Mouse (Mus musculus): ENCODE measurements around the gene Usp4. TPM values are rescaled to one million over a fixed set of nuclear protein-coding genes. Genes with fewer than 3 reads are reported as not detected.

Usp4 gene
- total and polyA plus RNA-seq, 3 experiments, result 85.4 to 128 TPM; not detected in 1

- TF ChIP-seq JUND (IDR thresholded peaks at IDR 0.05; ENCODE audit: low read depth, low read length) (no peak), CHD1 (IDR thresholded peaks at IDR 0.05; ENCODE audit: low read depth, low read length) (no peak), ELF1 (IDR thresholded peaks at IDR 0.05; ENCODE audit: low read depth, low read length) (peak; percentile 78), TBP (IDR thresholded peaks at IDR 0.05; ENCODE audit: low read depth, low read length) (peak; percentile 28; the same call in 1 of the 2 replicates)
Measured at GRCm38 (mm10) chr9:108347540-108348289, at the start of gene Usp4 (continued).

- no peak for TF ChIP-seq SMC3 (IDR thresholded peaks at IDR 0.05; ENCODE audit: low read depth, low read length)
- no peak for TF ChIP-seq MEF2A (IDR thresholded peaks at IDR 0.05; ENCODE audit: extremely low read depth, insufficient replicate concordance, low read depth, low read length, poor library complexity, severe bottlenecking)
- TF ChIP-seq MYB (IDR thresholded peaks at IDR 0.05; ENCODE audit: low read depth, low read length), result no peak
- TF ChIP-seq JUND (IDR thresholded peaks at IDR 0.05; ENCODE audit: low read depth, low read length), result no peak
- no peak for TF ChIP-seq KAT2A (conservative IDR thresholded peaks at IDR 0.05; ENCODE audit: low read depth, low read length)
- TF ChIP-seq MAX (IDR thresholded peaks at IDR 0.05; ENCODE audit: low read length), result no peak
- no peak for TF ChIP-seq ELF1 (IDR thresholded peaks at IDR 0.05; ENCODE audit: low read depth, low read length)
- no peak for TF ChIP-seq RCOR1 (IDR thresholded peaks at IDR 0.05; ENCODE audit: low read depth, low read length)
- no peak for TF ChIP-seq ZMIZ1 (IDR thresholded peaks at IDR 0.05; ENCODE audit: low read depth, low read length)
- no peak for TF ChIP-seq EP300 (IDR thresholded peaks at IDR 0.05; ENCODE audit: low read depth in 1 of 2, low read length in 2 of 2)
- TF ChIP-seq ZKSCAN1 (IDR thresholded peaks at IDR 0.05; ENCODE audit: low read depth, low read length), result no peak
- TF ChIP-seq MYC (IDR thresholded peaks at IDR 0.05; ENCODE audit: low read depth, low read length), result no peak
- no peak for TF ChIP-seq CHD1 (IDR thresholded peaks at IDR 0.05; ENCODE audit: low read depth, low read length)
- TF ChIP-seq MAFK (IDR thresholded peaks at IDR 0.05; ENCODE audit: borderline replicate concordance, low read depth, low read length), result no peak
- TF ChIP-seq NELFE (IDR thresholded peaks at IDR 0.05; ENCODE audit: low read depth, low read length), result no peak
- no peak for TF ChIP-seq NRF1 (IDR thresholded peaks at IDR 0.05; ENCODE audit: insufficient read depth, low read depth, low read length, poor library complexity, severe bottlenecking)
- no peak for TF ChIP-seq GATA1 (IDR thresholded peaks at IDR 0.05; ENCODE audit: low read depth, low read length)
- no peak for TF ChIP-seq TAL1 (IDR thresholded peaks at IDR 0.05; ENCODE audit: low read length)
- TF ChIP-seq POLR2A (IDR thresholded peaks at IDR 0.05; ENCODE audit: control insufficient read depth in 1 of 2, insufficient read depth in 1 of 2, low read depth in 1 of 2, low read length in 2 of 2, poor library complexity in 1 of 2), result no peak
- TF ChIP-seq BHLHE40 (IDR thresholded peaks at IDR 0.05; ENCODE audit: borderline replicate concordance, low read depth, low read length), result no peak
- H3K4me3 ChIP-seq (ENCODE audit: control insufficient read depth in 1 of 2, insufficient read depth in 1 of 2, low read depth in 2 of 2, low read length in 2 of 2), result no peak overlapping the region
- H3K36me3 ChIP-seq (ENCODE audit: control insufficient read depth in 1 of 2, insufficient read depth in 2 of 2, low read length in 2 of 2), result peaks cover 0 to 11% of the 10 kb centered on the region in 2 experiments; a peak in 2 of 4 replicates
- H3K27me3 ChIP-seq (ENCODE audit: control insufficient read depth in 1 of 2, insufficient read depth in 2 of 2, low read length in 2 of 2), result no peaks in the 10 kb centered on the region
- H3K9me3 ChIP-seq (replicated peaks; ENCODE audit: insufficient read depth, low read length), result no peaks in the 10 kb centered on the region
- peaks cover 2 to 11% of the 10 kb centered on the region in 2 experiments; a peak in 3 of 4 replicates for H3K4me1 ChIP-seq (ENCODE audit: control insufficient read depth in 1 of 2, insufficient read depth in 2 of 2, low read length in 2 of 2)
- DNase-seq (ENCODE audit: low read depth, low spot score), result no peak
- no peak overlapping the region for H3K9ac ChIP-seq (ENCODE audit: control insufficient read depth, low read depth, low read length, poor library complexity, severe bottlenecking)
- no peak overlapping the region for H3K27ac ChIP-seq (ENCODE audit: control insufficient read depth, low read depth, low read length)
- H3K79me2 ChIP-seq (ENCODE audit: control insufficient read depth, insufficient read depth, low read length, poor library complexity), result peaks cover 13% of the 10 kb centered on the region
Measured at GRCm38 (mm10) chr9:108301853-108302252, 45.8 kb upstream of the Usp4 start.
